Mouse (Mus musculus) CH12.LX (cell line): Measurements from ENCODE around the gene Gm11492.

Experiments used
- CHD2 ChIP-seq: IDR thresholded peaks from 2 replicates; pipeline ENCODE4 v1.6.1; 2011; ENCODE audit warnings: low read length, improper control_type of control experiment
- CTCF ChIP-seq, 2 experiments: IDR thresholded peaks in 1 of 2; conservative IDR thresholded peaks in 1 of 2; 2 replicates each; pipeline ENCODE4 v1.5.1; 2011 to 2012; ENCODE audit warnings: low read depth in 2 of 2, low read length in 2 of 2, improper control_type of control experiment in 1 of 2, inconsistent platforms in 1 of 2, mild to moderate bottlenecking in 1 of 2, moderate library complexity in 1 of 2
- ETS1 ChIP-seq: conservative IDR thresholded peaks from 2 replicates; pipeline ENCODE4 v1.6.1; 2012; ENCODE audit warnings: low read depth, mild to moderate bottlenecking, inconsistent platforms, low read length, improper control_type of control experiment, moderate library complexity
- MXI1 ChIP-seq: IDR thresholded peaks from 2 replicates; pipeline ENCODE4 v1.6.1; 2011; ENCODE audit warnings: mild to moderate bottlenecking, low read depth, low read length, improper control_type of control experiment
- NRF1 ChIP-seq: IDR thresholded peaks from 2 replicates; pipeline ENCODE4 v1.6.1; 2014; ENCODE audit warnings: low read depth, mild to moderate bottlenecking, inconsistent platforms, low read length, improper control_type of control experiment, moderate library complexity
- PAX5 ChIP-seq: IDR thresholded peaks from 2 replicates; pipeline ENCODE4 v1.6.1; 2012; ENCODE audit warnings: low read length, inconsistent platforms, mixed read lengths
- POLR2A ChIP-seq: IDR thresholded peaks from 2 replicates; pipeline ENCODE4 v1.6.1; 2011; ENCODE audit warnings: low read depth, mild to moderate bottlenecking, improper control_type of control experiment, low read length

DNA sequence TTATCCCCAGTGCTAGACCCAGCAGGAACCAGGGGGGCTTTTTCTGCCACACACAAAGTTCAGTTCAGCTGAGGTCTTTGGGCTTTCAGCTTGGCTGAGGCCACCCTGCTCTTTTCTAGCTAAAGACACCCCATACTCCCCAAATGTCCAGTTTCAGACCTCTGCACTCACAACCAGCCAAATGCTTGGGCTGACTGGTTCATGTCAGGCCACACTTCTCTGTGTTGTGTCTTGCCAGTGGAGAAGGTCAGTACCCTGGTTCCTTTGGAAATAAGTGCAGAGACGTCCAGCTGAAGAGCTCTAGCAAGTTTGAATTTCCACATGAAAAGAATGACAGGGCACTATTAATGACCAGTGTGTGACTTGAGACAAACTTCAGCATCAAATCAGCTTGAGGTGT, 13.3 kb downstream of the Gm11492 start:
- TF ChIP-seq CTCF (conservative IDR thresholded peaks at IDR 0.05 in 1 of 2, IDR thresholded peaks at IDR 0.05 in 1 of 2; ENCODE audit: low read depth in 2 of 2, low read length in 2 of 2) (no peak), POLR2A (no peak), MXI1 (no peak), ETS1 (no peak), NRF1 (no peak), PAX5 (no peak), CHD2 (no peak)
